8 mouse cellular contexts compared by ENCODE assay signal in genomic region chr11:5154961-5155805, GRCm38 (mm10). TPM values are rescaled to one million over a fixed set of nuclear protein-coding genes. Genes with fewer than 3 reads are reported as not detected.
DNase-seq lines count a peak whose midpoint lies in the region; ATAC-seq and TF ChIP-seq lines count a peak whose summit lies in the region.

No protein-coding gene starts in this region.

- TF ChIP-seq CTCF in liver, postnatal 0 days (IDR thresholded peaks at IDR 0.05; ENCODE audit: low read depth) = no peak

- peaks cover 11% of the 10 kb centered on the region; the same call in 1 of the 2 replicates for H3K27me3 ChIP-seq in hindbrain, embryonic 14.5 days (ENCODE audit: control insufficient read depth, insufficient read depth, low read length)
- H3K27me3 ChIP-seq in liver, postnatal 0 days (ENCODE audit: insufficient read depth, low read length) = peaks cover 21% of the 10 kb centered on the region; the same call in 1 of the 2 replicates

- 38% methylated on average over 10 of the region's 10 CpGs for WGBS in hindbrain, embryonic 14.5 days
- WGBS in liver, postnatal 0 days (ENCODE audit: insufficient replicate concordance) = 38% methylated on average over 10 of the region's 10 CpGs

- ATAC-seq in hindbrain, embryonic 14.5 days (ENCODE audit: low FRiP score) = 0 out of 2 replicates have a peak, but pooled peaks have one; percentile 28
- no peak for ATAC-seq in liver, postnatal 0 days

- H3K9ac ChIP-seq in hindbrain, embryonic 14.5 days = 0 out of 2 replicates have a peak overlapping the region, but pooled peaks have one; percentile 5
- H3K9ac ChIP-seq in liver, postnatal 0 days (replicated peaks) = no peak overlapping the region

- H3K27ac ChIP-seq in hindbrain, embryonic 14.5 days = no peak overlapping the region
- H3K27ac ChIP-seq in liver, postnatal 0 days (ENCODE audit: low read depth) = peak overlapping the region; percentile 24; the same call in 1 of the 2 replicates

- DNase-seq in heart, adult 11 months = peak; percentile 96
- no peak for DNase-seq in heart, adult 8-10 months (ENCODE audit: low spot score)
- peak; percentile 49 for DNase-seq in cerebellum, adult 8-10 months
- DNase-seq in hindbrain, embryonic 14.5 days (ENCODE audit: low spot score) = no peak
- DNase-seq in liver, postnatal 0 days = no peak
- DNase-seq in right cerebral cortex, adult 18-20 months = no peak
- no peak for DNase-seq in B cell, adult 2 months
- DNase-seq in gastrocnemius, adult 8-10 months (ENCODE audit: low spot score in 2 of 2) = no peak

- H3K9me3 ChIP-seq in hindbrain, embryonic 14.5 days (ENCODE audit: control insufficient read depth, low read length) = no peaks in the 10 kb centered on the region
- H3K9me3 ChIP-seq in liver, postnatal 0 days (ENCODE audit: low read length) = no peaks in the 10 kb centered on the region

- 0 out of 2 replicates have a peak, but pooled peaks cover 7% of the 10 kb centered on the region for H3K4me1 ChIP-seq in hindbrain, embryonic 14.5 days (replicated peaks; ENCODE audit: control insufficient read depth, insufficient read depth, low read length)
- peaks cover 8% of the 10 kb centered on the region; the same call in 1 of the 2 replicates for H3K4me1 ChIP-seq in liver, postnatal 0 days (ENCODE audit: insufficient read depth)

- TF ChIP-seq EP300 in liver, postnatal 0 days (IDR thresholded peaks at IDR 0.05; ENCODE audit: low read depth) = no peak

- H3K4me2 ChIP-seq in hindbrain, embryonic 14.5 days (replicated peaks) = no peak overlapping the region
- H3K4me2 ChIP-seq in liver, postnatal 0 days (ENCODE audit: low read depth, low read length) = no peak overlapping the region

- no peak overlapping the region for H3K4me3 ChIP-seq in hindbrain, embryonic 14.5 days (replicated peaks; ENCODE audit: low read length)
- H3K4me3 ChIP-seq in liver, postnatal 0 days (ENCODE audit: low read depth, low read length) = no peak overlapping the region

- no peaks in the 10 kb centered on the region for H3K36me3 ChIP-seq in hindbrain, embryonic 14.5 days (replicated peaks; ENCODE audit: control insufficient read depth, insufficient read depth)
- H3K36me3 ChIP-seq in liver, postnatal 0 days (replicated peaks; ENCODE audit: insufficient read depth, low read length) = no peaks in the 10 kb centered on the region

RNA-seq across cellular contexts. Expression of gene Emid1, which starts 3.1 kb away (rescaled TPM):
- total RNA-seq in heart, adult 8-10 months (2022) = 1 to 10 TPM in 1 of 4 experiments, under 1 TPM in 3; 0.73 to 2.0 (median 0.90) TPM
- 14.7 and 17.8 TPM in 2 replicates for polyA plus RNA-seq in hindbrain, embryonic 14.5 days (2014; fragmentation: Nextera tagmentation; extraction: Ambion mirVana)
- 4.0 and 4.8 TPM in 2 replicates for polyA plus RNA-seq in liver, postnatal 0 days (2015; fragmentation: Nextera tagmentation; extraction: Ambion mirVana)
- total RNA-seq in gastrocnemius, adult 8-10 months (2022) = 1 to 10 TPM; 5.5 to 9.6 (median 8.4) TPM

RNA-seq across cellular contexts. Expression of gene Ewsr1, which starts 56.1 kb away (rescaled TPM):
- 100 to 1,000 TPM in 1 of 4 experiments, 10 to 100 TPM in 3; 74.3 to 111 (median 95.2) TPM for total RNA-seq in heart, adult 8-10 months (2022)
- polyA plus RNA-seq in hindbrain, embryonic 14.5 days (2014; fragmentation: Nextera tagmentation; extraction: Ambion mirVana) = 267 and 288 TPM in 2 replicates
- 146 and 157 TPM in 2 replicates for polyA plus RNA-seq in liver, postnatal 0 days (2015; fragmentation: Nextera tagmentation; extraction: Ambion mirVana)
- 10 to 100 TPM; 55.1 to 68.1 (median 64.3) TPM for total RNA-seq in gastrocnemius, adult 8-10 months (2022)

RNA-seq across cellular contexts. Expression of gene Rhbdd3, which starts 56.5 kb away (rescaled TPM):
- total RNA-seq in heart, adult 8-10 months (2022) = 10 to 100 TPM; 26.7 to 27.7 (median 27.3) TPM
- 39.7 and 44.5 TPM in 2 replicates for polyA plus RNA-seq in hindbrain, embryonic 14.5 days (2014; fragmentation: Nextera tagmentation; extraction: Ambion mirVana)
- 14.4 and 14.9 TPM in 2 replicates for polyA plus RNA-seq in liver, postnatal 0 days (2015; fragmentation: Nextera tagmentation; extraction: Ambion mirVana)
- 10 to 100 TPM; 33.1 to 43.7 (median 34.2) TPM for total RNA-seq in gastrocnemius, adult 8-10 months (2022)

Comparison
In these comparisons a context has a peak if more than half of its experiments do, and no peak if none do; other contexts are left out.
1. DNase-seq: peak in heart, adult 11 months (single experiment) and cerebellum, adult 8-10 months (single experiment); none in heart, adult 8-10 months (single experiment), hindbrain, embryonic 14.5 days (single experiment), liver, postnatal 0 days (single experiment), right cerebral cortex, adult 18-20 months (single experiment), B cell, adult 2 months (0 of 2) and gastrocnemius, adult 8-10 months (0 of 2).